Mouse (Mus musculus): ENCODE measurements around the gene Ankrd28.

The Ankrd28 gene

DNA sequence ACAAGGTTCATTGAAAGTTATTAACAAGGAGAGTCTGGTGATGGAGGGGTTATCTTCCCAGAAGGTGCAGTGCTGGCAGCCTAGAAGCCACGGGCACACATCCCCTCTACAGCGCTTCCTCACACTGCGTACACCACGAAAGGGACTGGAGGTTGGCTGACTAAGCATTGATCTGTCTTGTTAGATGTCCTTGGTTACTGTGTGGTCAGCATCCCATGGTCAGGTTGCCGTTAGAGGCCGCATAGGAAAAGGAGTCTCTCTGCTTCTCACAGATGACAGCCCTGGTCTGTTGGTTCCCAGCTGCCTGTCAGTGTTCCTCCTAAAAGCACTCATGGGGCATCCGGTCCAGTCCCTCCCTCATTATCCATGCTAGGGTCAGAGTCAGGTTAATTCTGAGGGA lies 179.2 kb downstream of the Ankrd28 start:
- no peak for DNase-seq (ENCODE audit: low read depth, low spot score)

DNA sequence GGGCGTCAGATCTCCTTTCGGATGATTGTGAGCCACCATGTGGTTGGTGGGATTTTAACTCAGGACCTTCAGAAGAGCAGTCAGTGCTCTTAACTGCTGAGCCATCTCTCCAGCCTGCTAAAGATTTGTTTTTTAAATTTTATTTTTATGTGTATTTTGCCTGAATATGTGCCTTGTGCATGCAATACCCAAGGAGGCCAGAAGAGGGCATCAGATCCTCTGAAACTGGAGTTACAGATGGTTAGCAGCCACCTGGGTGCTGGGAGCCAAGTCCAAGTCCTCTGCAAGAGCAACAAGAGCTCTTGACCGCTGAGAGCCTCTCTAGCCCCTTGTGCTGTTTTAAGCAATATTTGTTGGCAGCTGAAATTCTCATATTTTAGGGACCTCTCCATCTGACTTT lies 180.1 kb downstream of the Ankrd28 start:
- no peak for DNase-seq (ENCODE audit: low read depth, low spot score)
